Mouse (Mus musculus): ENCODE data around the gene Spag6l.
A peak's percentile ranks its signal among the peaks of the same experiment; 100 is the strongest.
"Not testable (repeated sequence)": the region's sequence is repeated elsewhere in the genome, so short reads cannot be mapped to it uniquely, and the experiment has no call there.

Gene Spag6l

DNA sequence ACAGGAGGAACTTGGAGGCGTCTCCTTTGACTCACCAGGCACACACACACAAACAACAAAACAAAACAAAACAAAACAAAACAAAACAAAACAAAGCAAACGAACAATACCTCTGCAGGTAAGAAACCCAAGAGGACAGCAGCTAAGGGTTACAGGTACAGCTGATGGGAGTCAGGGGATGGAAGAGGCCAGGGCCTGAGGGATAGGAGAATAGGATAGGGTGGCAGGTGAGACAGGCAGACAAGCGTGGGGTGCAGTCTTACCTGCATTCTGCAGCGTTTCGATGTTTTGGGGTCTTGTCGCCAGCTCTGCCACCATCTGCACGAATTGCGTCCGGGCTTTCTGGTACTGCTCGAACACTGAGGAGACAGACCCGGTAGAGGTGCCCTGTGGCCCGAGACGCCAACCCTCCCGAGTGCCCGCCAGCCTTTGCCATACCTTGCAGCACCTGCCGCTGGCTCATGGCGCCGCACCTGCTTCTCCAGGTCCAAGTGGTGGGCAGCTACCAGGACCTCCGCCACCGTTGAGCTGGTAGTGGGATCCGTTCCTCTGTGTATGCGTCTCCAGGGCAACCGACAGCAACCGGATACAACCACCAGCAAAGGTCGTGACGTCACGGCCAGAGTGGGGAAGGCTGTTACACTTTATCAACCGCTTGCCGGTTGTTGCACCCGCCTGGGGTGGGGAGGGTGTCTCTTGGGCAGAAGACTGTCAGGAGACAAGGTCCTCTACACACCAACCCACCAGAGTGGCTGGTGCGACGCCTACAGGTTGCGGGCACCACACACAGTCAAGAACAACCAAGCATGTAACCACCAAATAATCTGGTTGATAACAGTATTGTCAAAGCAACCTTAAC, at the start of gene Spag6l:
Gene Spag6l (minus strand): TSS at position 700 of the 859 bp plus-strand sequence.
- peak; percentile 63 for DNase-seq (ENCODE audit: low read depth, low spot score)

DNA sequence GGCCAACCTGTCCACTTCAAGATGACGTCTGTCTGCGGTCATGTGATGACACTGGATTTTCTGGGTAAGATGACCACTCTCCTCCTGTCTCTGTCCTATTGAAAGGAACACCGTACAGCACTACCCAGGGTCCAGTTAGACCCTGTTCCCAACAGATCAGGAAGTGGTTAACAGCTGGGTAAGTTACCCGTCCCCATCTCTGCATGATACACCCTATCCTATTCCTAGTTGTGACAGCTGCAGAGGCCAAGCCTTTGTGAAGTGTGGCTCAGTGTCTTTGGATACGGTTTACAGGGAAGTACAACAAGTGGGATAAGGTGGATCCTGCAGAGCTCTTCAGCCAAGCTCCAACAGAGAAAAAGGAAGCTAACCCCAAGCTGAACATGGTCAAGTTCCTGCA, 49.8 kb upstream of the Spag6l start:
- no peak for DNase-seq (ENCODE audit: low read depth, low spot score)

DNA sequence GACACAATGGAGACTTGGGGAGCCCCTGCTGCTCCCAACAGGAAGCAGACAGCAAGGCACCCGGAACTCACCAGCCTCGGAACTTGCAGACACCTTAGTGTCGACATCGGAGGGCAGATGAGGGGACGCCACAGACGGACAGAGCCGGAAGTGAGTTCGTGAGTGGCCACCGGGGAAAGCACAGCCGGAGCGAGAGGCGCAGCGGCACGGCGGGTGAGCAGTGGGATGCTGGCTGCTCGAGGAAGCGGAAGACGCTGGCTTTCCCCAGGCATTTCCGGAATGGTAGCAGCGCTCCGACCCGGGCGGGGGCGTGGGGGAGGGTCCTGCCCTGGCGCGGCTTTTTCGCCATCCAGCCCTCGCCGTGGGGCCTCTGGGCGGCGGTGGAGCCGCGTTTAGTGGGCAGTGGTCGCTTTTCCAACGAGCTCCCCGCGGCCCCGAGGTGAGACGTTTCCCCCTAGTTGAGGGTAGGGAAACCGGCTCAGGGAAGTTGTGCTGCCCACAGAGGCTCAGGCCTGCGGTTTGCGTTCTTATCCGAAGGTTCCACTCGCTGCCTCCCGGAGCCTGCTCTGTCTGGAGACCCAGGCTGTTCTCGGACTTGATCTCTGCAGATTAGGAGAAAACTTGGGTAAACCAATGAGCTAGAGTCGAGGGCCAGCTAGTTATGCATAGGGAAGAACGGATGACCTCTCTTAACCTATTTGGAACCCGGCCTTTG, 41.5 kb upstream of the Spag6l start, which contains the start of the genes Top3b and Vpreb1:
Gene Top3b (plus strand): TSS at position 120 of the 715 bp plus-strand sequence.
Gene Vpreb1 (minus strand): TSS at position 227 of the 715 bp plus-strand sequence.
- peak; percentile 98 for DNase-seq (ENCODE audit: low read depth, low spot score)

DNA sequence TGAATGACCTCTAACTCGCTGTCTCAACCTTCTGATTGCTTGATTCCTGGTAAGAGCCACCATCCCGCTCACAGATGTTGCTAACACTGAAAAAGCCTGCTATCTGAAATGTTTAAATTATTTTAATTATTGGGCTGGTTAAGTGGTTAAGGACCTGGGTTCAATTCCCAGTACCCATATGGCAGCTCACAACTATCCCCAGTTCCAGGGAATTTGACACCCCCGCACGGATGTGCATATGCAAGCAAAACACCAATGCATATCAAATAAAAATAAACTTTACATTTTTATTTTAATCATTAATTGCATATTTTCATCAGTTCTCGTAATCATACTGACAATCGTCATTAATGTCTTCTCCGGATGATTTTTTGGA, 41.0 kb upstream of the Spag6l start:
- DNase-seq (ENCODE audit: low read depth, low spot score): no peak

DNA sequence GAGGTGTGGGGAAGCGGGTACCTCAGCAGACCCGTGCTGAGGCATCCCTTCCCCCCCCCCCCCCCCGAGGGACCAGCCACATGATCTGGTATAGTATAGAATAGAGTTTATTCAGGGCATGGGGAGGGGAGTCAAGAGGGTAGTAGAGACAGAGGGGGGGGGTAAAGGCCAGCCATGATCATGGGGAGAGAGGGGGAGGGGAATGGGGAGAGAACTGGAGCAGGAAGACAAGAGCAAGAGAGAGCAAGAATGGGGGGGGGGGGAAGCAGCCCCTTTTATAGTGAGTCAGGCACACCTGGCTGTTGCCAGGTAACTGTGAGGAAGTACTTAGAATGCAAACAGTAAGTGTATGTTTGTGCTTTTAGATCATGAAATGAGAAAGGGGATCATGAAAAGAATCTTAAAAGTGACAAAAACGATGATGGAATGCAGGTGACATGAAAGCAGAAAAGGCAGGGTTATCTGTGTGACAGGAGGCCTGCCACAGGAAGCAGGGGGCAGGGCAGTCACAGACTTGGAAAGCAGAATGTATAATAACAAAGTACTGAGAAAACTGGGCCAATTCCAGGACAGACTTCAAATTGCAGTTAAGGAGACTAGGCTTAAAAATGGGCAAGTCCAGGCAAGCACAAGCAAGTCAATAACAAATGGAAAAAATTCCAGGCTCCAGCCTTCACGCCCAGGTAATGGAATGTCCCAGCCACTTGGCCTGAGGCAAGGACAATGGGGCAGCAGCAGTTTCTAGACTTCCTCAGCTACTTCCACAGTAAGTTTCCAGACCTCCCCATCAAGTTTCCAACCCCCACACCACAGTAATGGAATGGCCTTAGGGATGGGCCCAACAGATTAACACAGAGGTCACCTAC, 36.7 kb upstream of the Spag6l start:
- DNase-seq (ENCODE audit: low read depth, low spot score): peak; percentile 97

DNA sequence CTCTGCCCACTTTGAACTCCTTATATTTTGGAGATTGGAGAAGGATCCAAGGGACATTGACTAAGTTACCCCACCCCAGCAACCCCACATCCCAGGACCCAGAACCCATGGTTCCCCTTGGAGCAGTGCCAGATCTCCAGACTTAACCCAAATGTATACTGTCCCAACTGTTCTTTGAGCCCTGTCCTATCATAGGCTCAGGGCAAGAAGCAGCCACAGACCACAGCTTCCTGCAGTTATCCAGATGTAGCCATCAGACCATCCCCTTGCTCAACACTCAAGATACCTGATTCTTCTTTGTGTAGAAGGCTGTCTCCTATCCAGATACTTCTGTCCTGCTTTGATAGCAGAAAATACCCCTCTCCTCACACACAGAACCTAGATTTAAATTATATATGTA, 36.0 kb upstream of the Spag6l start:
- no peak for DNase-seq (ENCODE audit: low read depth, low spot score)

DNA sequence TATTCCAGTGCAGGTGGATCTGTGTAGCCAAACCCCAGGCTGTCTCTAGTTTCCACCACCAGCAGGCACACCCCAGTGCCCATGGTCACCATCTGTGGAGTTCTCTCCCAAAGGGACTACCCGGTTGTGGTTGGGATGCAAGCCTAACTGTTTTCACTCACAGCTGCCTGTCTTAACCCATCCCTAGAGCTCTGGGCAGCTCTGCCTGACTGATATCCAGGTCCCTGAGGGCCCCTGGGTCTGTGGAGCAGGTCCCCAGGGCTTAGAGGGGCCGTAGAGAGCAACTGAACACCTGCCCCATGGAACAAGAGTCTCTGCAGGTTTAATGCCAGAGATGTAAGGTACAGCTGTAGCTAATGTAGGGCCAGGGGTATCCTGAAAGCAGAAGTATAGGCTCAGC, 34.7 kb upstream of the Spag6l start, which contains the start of gene Igll1:
Gene Igll1 (minus strand): TSS at position 8 of the 400 bp plus-strand sequence.
- no peak for DNase-seq (ENCODE audit: low read depth, low spot score)

DNA sequence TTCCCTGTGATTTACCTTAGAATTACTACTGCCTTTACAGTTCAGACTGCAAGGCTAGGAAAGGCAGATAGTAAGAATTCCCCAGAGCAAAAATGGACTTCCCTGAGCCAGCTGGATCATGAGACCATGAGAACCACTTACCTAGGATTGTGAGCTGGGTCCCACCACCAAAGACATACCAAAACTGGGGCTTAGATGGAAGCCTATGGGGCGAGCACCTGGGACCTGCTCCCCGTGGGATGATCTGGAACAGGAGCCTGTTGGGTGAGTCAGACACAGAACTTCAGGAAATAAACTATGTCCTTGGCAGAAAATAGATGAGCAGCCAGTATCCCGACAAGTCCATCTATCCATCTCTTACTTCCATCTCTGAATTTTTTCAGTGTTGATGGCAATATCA, 33.0 kb upstream of the Spag6l start:
- no peak for DNase-seq (ENCODE audit: low read depth, low spot score)

DNA sequence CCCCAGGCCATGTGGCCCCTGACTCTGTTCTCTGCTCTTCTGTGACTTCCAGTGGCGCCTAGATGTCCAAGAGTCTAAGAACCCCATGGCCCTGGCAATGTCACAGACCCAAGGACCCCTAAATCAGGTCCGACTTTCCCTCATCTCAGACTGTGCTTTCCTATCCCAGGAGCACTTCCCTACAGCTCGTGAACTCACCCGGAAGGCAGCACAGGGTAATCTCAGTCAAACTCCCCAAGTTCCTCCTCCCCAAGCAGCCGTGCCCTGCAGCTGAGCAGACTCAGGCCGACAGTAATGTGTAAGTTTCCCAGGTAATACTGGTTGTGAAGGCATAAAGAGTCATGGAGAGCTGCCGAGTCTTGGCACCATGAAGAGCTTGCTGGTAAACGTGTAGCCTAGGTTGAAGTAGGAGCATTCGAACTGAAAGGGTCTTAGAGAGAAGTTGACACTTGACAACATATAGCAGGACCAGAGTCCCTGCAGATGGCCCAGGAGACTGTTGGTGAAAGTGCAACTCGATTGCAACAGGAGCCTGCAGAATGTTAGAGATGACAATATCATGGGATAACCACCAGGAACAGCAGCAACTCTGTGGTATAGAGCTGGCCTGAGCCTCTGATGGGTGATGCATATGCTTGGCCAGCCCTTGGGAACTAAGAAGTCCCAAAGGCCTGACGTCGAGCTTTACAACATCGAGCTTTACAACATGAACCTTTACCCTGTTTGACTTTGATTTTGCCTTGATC, 27.6 kb upstream of the Spag6l start:
- DNase-seq (ENCODE audit: low read depth, low spot score): no peak

DNA sequence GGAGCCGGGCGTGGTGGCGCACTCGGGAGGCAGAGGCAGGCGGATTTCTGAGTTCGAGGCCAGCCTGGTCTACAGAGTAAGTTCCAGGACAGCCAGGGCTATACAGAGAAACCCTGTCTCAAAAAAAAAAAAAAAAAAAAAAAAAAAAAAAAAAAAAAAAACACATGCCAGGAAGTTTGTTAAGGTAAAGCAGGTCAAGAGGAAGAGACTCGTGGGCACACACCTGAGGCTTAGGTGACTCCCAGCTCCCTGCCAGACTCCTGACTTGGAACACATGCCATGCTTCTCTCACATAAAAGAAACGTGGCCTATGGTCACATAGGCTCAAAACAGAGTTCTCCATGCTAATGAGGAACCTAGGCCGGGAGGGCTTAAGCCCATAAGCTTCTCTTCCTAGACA, 26.8 kb upstream of the Spag6l start:
- DNase-seq (ENCODE audit: low read depth, low spot score): not testable (repeated sequence)

DNA sequence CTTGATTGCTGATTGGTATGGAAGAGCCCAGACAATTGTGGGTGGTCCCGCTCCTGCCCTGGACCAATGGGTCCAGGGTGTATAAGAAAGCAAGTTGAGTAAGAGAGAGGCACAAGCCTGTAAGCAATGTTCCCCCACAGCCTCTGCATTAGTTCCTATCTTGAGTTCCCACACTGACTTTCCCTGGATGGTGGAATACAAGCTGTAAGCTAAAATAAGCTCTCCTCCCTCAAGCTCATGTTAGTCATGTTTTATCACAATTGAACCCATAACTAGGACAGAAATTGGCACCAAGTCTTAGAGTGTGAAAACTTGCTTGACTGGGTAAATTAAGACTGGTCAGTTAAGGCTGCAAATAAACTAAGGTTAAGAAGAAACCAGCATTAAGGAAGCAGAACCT, 26.3 kb upstream of the Spag6l start:
- DNase-seq (ENCODE audit: low read depth, low spot score): no peak

DNA sequence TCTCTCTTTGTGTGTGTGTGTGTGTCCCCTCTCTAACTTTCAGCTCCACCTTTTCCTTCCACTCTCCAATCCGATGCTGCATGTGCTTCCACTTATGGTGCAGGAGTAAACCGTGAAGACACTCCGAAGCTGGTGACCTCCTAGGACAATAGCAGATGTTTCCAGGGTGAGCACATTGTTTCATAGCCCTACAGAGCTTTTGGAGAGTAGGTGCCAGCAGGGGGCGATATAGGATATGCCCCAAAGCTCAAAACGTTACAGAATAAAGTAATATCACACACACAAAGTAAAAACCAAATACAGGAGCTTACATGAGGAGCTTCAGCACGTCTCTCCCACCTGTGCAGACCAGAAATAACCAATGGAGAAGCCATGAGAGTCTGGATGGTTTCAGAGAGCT, 25.6 kb upstream of the Spag6l start:
- DNase-seq (ENCODE audit: low read depth, low spot score): peak; percentile 79

DNA sequence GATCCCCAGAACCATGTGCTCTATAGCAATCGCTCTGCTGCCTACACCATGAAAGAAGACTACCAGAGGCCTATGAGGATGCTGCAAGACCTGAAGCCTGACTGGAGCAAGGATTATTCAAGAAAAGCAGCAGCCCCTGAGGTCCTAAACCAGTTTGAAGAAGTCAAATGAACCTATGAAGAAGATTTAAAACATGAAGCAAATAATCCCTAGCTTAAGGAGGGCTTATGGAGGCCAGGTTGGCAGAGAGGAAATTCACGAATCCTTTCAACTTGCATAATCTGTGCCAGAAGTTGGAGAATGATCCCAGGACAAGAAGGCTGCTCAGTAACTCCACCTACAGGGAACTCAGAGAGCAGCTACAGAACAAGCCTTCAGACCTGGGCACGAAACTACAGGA, 23.2 kb upstream of the Spag6l start:
- no peak for DNase-seq (ENCODE audit: low read depth, low spot score)

DNA sequence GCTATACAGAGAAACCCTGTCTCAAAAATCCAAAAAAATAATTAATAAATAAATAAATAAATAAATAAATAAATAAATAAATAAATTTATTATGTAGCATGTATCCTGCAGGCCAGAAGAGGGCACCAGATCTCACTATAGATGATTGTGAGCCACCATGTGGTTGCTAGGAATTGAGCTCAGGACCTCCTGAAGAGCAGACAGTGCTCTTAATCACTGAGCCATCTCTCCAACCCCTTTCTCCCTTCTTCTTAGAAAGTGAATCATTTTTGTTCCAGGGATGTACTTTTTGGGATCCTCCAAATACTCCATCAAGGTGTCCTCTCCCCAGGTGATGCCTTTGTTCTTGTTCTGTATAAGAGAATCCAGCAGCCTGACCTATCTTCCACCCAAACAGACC, 19.9 kb upstream of the Spag6l start:
- peak; percentile 48 for DNase-seq (ENCODE audit: low read depth, low spot score)

DNA sequence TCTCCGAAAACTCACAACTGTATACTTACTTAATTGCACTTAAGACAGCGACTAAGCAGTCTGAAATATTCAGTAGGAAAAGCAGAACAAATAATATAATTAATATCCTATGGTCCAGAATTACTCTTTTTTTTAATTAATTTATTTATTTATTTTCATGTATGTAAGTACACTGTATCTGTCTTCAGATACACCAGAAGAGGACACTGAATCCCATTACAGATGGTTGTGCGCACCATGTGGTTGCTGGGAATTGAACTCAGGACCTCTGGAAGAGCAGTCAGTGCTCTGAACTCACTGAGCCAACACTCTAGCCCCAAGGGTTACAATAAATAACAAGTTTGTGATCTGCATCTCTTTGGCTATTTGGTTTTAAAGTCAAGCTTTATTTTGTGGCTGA, 415 bp upstream of the Spag6l start:
- DNase-seq (ENCODE audit: low read depth, low spot score): no peak

DNA sequence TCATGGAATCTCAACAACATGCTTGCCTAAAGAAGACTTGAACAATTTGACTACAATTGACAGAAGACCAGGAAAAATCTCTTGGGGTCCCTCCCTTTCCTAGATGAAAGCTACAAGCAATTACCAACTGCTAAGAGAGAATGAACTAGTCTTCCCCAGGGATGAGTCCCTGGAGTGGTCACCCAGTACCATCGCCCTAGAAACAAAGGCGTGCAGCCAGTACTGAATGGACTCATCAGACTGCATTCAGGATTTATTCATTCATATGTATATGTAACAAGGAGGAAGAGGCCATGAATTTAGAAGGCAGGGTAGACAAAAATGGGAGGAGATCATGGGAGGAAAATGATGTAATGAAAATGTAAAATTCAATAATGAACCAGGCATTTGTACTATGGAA, 3.0 kb downstream of the Spag6l start:
- DNase-seq (ENCODE audit: low read depth, low spot score): no peak

DNA sequence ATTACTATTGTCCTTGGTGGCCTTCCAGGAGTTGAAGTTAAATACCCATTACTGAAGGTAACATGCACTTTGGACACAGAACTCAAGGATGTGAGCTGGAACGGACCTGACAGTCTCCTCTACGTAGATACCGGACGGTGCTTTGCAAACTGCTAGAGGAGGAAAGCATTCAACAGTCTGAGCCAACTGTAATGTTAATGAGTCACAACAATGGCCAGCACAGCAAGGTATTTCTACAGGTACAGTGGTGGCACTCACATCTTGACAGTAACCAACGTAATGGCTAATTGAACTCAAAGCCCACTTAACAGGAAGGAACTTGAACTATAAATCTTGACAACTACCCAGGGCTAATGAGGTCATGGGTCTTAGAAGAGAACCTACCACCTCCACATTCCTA, 3.8 kb downstream of the Spag6l start:
- peak; percentile 84 for DNase-seq (ENCODE audit: low read depth, low spot score)

DNA sequence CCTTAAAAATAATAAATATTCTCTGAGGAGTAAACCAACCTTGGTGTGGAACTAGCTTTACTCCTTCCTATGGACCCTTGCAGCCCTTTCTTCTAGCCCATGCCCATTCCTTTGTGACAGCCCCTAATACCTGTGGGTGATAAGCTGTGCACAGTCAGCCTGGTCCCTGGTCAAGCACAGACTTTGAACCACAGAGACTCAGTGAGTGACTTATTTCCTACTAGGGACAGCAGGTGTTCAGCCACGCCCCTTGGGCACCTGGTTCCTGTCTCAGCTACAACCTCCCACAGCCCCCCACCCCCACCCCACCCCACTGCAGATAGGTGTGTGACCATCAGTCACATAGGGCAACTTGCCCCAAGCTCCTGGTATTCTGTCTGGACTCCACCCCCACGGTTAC, 22.9 kb downstream of the Spag6l start:
- no peak for DNase-seq (ENCODE audit: low read depth, low spot score)
